Mouse (Mus musculus) ES-E14 (cell line): ENCODE results near the gene Cysrt1.

Experiments used
- CHD2 ChIP-seq: IDR thresholded peaks from 2 replicates; pipeline ENCODE4 v1.6.1; 2014; ENCODE audit warnings: mild to moderate bottlenecking, low read depth, low read length, inconsistent platforms
- HCFC1 ChIP-seq: IDR thresholded peaks from 2 replicates; pipeline ENCODE4 v1.6.1; 2012; ENCODE audit warnings: low read length, inconsistent platforms, borderline replicate concordance; ENCODE audit not compliant: insufficient read depth
- ZC3H11A ChIP-seq: IDR thresholded peaks from 2 replicates; pipeline ENCODE4 v1.6.1; 2012; ENCODE audit warnings: low read depth, mild to moderate bottlenecking, inconsistent platforms, low read length, borderline replicate concordance
- ZNF384 ChIP-seq: IDR thresholded peaks from 2 replicates; pipeline ENCODE4 v1.6.1; 2012; ENCODE audit warnings: low read depth, low read length, inconsistent platforms

GRCm38 (mm10) chr2:25234050-25234449 is 8.2 kb downstream of the Cysrt1 start, which contains the start of gene Slc34a3:
- TF ChIP-seq ZNF384 (no peak), HCFC1 (no peak), ZC3H11A (no peak), CHD2 (no peak)
